Mouse (Mus musculus) megakaryocyte, embryonic 14.5 days (primary cell): ENCODE results near the gene Slx4.

ENCODE experiments used
- FLI1 ChIP-seq: IDR thresholded peaks from 2 replicates; pipeline ENCODE4 v1.6.1; 2012; ENCODE audit warnings: low read length, inconsistent platforms, mixed read lengths
- GATA1 ChIP-seq: IDR thresholded peaks from 3 replicates; pipeline ENCODE4 v1.6.1; 2012; ENCODE audit warnings: mixed read lengths, low read length, inconsistent platforms, borderline replicate concordance

DNA sequence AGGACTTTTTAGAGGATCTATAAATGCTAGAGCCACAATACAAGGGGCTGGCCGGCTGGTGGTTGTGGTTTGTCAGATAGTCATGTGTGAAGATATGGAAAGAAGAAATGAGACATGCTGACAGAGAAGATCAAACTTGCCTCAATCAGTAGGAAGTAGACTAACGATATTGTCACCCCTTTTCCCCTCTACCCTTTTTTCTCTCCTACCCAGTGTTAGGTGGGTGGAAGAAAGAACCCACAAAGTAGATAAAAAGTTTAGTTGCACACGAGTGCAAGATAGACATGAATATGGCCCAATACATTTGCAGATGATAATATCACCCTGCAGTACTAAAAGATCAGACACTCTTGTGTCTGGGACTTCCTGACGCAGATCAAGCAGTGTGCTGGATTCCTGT, 15.2 kb downstream of the Slx4 start:
- TF ChIP-seq GATA1 (no peak), FLI1 (no peak)
